Mouse (Mus musculus) liver, embryonic 14.5 days (tissue): ENCODE measurements at regions not wholly inside any gene's neighbourhood (a gene's known extent, or its start where the extent isn't known, plus 50 kb on each side); places are given as distances from the start of the nearest gene placed in this dataset.

Source experiments
- ATAC-seq: fragments of 200-750 bp; cut with Nextera tagmentation; 2 replicates; pipeline ENCODE4 v1.8.0; 2017; ENCODE audit warnings: moderate number of reproducible peaks, mild to moderate bottlenecking, moderate library complexity; ENCODE audit not compliant: insufficient read depth
- DNase-seq, 3 experiments: peaks; one replicate each; pipeline ENCODE4 v3.0.0-alpha.2; 2012 to 2013; ENCODE audit warnings: low read depth in 3 of 3, low spot score in 3 of 3
- H3K27ac ChIP-seq: fragments of 300-500 bp; sonication (generic); 2 replicates; pipeline ENCODE4 v1.5.1; 2014; ENCODE audit warnings: moderate library complexity, mild to moderate bottlenecking, control low read depth, inconsistent platforms
- H3K27me3 ChIP-seq: fragments of 300-500 bp; sonication (generic); 2 replicates; pipeline ENCODE4 v1.6.1; 2014; ENCODE audit warnings: mild to moderate bottlenecking, low read length, moderate library complexity; ENCODE audit not compliant: control insufficient read depth, insufficient read depth
- H3K36me3 ChIP-seq: fragments of 300-500 bp; sonication (generic); replicated peaks from 2 replicates; pipeline ENCODE4 v1.6.1; 2014; ENCODE audit warnings: low read depth; ENCODE audit not compliant: control insufficient read depth, insufficient read depth
- H3K4me1 ChIP-seq, 2 experiments: fragments of 200-500 bp in 1 of 2; fragments of 300-500 bp in 1 of 2; sonication (generic) in 1 of 2; replicated peaks; 2 replicates each; pipeline ENCODE4 v1.6.1; 2012 to 2014; ENCODE audit warnings: antibody characterized with exemption in 1 of 2, inconsistent platforms in 1 of 2, low read length in 1 of 2; ENCODE audit not compliant: control insufficient read depth in 2 of 2, insufficient read depth in 2 of 2
- H3K4me2 ChIP-seq: fragments of 300-500 bp; sonication (generic); 2 replicates; pipeline ENCODE4 v1.6.1; 2014; ENCODE audit warnings: low read depth, mild to moderate bottlenecking, control low read depth, moderate library complexity
- H3K4me3 ChIP-seq, 2 experiments: fragments of 200-500 bp in 1 of 2; fragments of 300-500 bp in 1 of 2; sonication (generic) in 1 of 2; 2 replicates each; pipeline ENCODE4 v1.5.1; 2012 to 2014; ENCODE audit warnings: low read depth in 2 of 2, low read length in 2 of 2, mild to moderate bottlenecking in 2 of 2, control low read depth in 1 of 2, inconsistent platforms in 1 of 2, moderate library complexity in 1 of 2; ENCODE audit not compliant: insufficient read depth in 1 of 2
- H3K9ac ChIP-seq: fragments of 300-500 bp; sonication (generic); replicated peaks from 2 replicates; pipeline ENCODE4 v1.6.1; 2014; ENCODE audit warnings: mild to moderate bottlenecking, control low read depth, moderate library complexity
- H3K9me3 ChIP-seq: fragments of 300-500 bp; sonication (generic); 2 replicates; pipeline ENCODE4 v1.6.1; 2016; ENCODE audit warnings: low read length, mixed read lengths; ENCODE audit not compliant: control insufficient read depth
- CTCF ChIP-seq: IDR thresholded peaks from 2 replicates; pipeline ENCODE4 v1.5.1; 2016; ENCODE audit warnings: antibody characterized with exemption, low read depth, control low read depth
- EP300 ChIP-seq: IDR thresholded peaks from 2 replicates; pipeline ENCODE4 v1.6.1; 2016; ENCODE audit warnings: antibody characterized with exemption, low read depth
- WGBS: fragments of 180-500 bp; shearing (Covaris S2); extraction: QIAGEN DNeasy Blood & Tissue Kit; methylation state at CpG from one replicate; pipeline ENCODE4 v1.1.7; 2014; ENCODE audit not compliant: insufficient replicate concordance; 5-methylcytosine and 5-hydroxymethylcytosine counted together

GRCm38 (mm10) chr6:6466231-6466630, 112.2 kb downstream of the Sem1 start:
- 45% methylated on average over 2 of the region's 2 CpGs for WGBS
- Histone ChIP-seq H3K9ac (no peak overlapping the region), H3K4me2 (no peak overlapping the region), H3K9me3 (no peaks in the 10 kb centered on the region), H3K4me3 (no peak overlapping the region), H3K36me3 (no peaks in the 10 kb centered on the region), H3K27ac (no peak overlapping the region), H3K4me1 (no peaks in the 10 kb centered on the region), H3K27me3 (no peaks in the 10 kb centered on the region)
- ATAC-seq, result no peak
- no peak for TF ChIP-seq CTCF
- no peak for TF ChIP-seq EP300
- DNase-seq, result no peak

- no peak for TF ChIP-seq CTCF
- TF ChIP-seq EP300, result no peak
- ATAC-seq (no peak), DNase-seq (no peak)
- no peak overlapping the region for H3K27ac ChIP-seq
- H3K4me1 ChIP-seq, result no peaks in the 10 kb centered on the region
- 29% methylated on average over 7 of the region's 7 CpGs for WGBS
- H3K9ac ChIP-seq, result no peak overlapping the region
- H3K36me3 ChIP-seq, result no peaks in the 10 kb centered on the region
- no peak overlapping the region for H3K4me3 ChIP-seq
- H3K4me2 ChIP-seq, result no peak overlapping the region
- H3K9me3 ChIP-seq, result no peaks in the 10 kb centered on the region
- no peaks in the 10 kb centered on the region for H3K27me3 ChIP-seq
Measured at GRCm38 (mm10) chr6:6463807-6464470, 114.5 kb downstream of the Sem1 start.

GRCm38 (mm10) chr6:6459918-6460239, 118.6 kb downstream of the Sem1 start:
- TF ChIP-seq EP300, result no peak
- no peak for TF ChIP-seq CTCF
- H3K4me1 ChIP-seq, result no peaks in the 10 kb centered on the region
- ATAC-seq (no peak), DNase-seq (no peak)
- 27% methylated on average over 2 of the region's 2 CpGs for WGBS
- H3K36me3 ChIP-seq, result no peaks in the 10 kb centered on the region
- H3K27ac ChIP-seq, result no peak overlapping the region
- H3K27me3 ChIP-seq, result no peaks in the 10 kb centered on the region
- H3K4me3 ChIP-seq, result no peak overlapping the region
- H3K9ac ChIP-seq, result no peak overlapping the region
- no peak overlapping the region for H3K4me2 ChIP-seq
- H3K9me3 ChIP-seq, result no peaks in the 10 kb centered on the region

- ATAC-seq (no peak), DNase-seq (no peak)
- no peak overlapping the region for H3K9ac ChIP-seq
- H3K4me1 ChIP-seq, result no peaks in the 10 kb centered on the region
- WGBS, result 20% methylated on average over 14 of the region's 14 CpGs
- no peak overlapping the region for H3K27ac ChIP-seq
- no peak overlapping the region for H3K4me3 ChIP-seq
- H3K9me3 ChIP-seq, result no peaks in the 10 kb centered on the region
- TF ChIP-seq EP300 (no peak), CTCF (no peak)
- H3K36me3 ChIP-seq, result no peaks in the 10 kb centered on the region
- no peak overlapping the region for H3K4me2 ChIP-seq
- no peaks in the 10 kb centered on the region for H3K27me3 ChIP-seq
Measured at GRCm38 (mm10) chr6:6459006-6459917, 119.2 kb downstream of the Sem1 start.

- Histone ChIP-seq H3K9me3 (no peaks in the 10 kb centered on the region), H3K4me2 (no peak overlapping the region), H3K27ac (no peak overlapping the region), H3K4me1 (no peaks in the 10 kb centered on the region), H3K36me3 (no peaks in the 10 kb centered on the region), H3K9ac (no peak overlapping the region), H3K27me3 (no peaks in the 10 kb centered on the region), H3K4me3 (no peak overlapping the region)
- DNase-seq (no peak), ATAC-seq (no peak)
- WGBS, result 58% methylated on average over 4 of the region's 4 CpGs
- TF ChIP-seq CTCF, result no peak
- TF ChIP-seq EP300, result no peak
Measured at GRCm38 (mm10) chr6:6457726-6458125, 120.7 kb downstream of the Sem1 start.
